Comparison of ENCODE assay signal across 11 mouse cellular contexts in genomic region chr1:120074931-120075330, GRCm38 (mm10). TPM values are rescaled to one million over a fixed set of nuclear protein-coding genes. Genes with fewer than 3 reads are reported as not detected.
DNase-seq lines count a peak whose midpoint lies in the region; ATAC-seq and TF ChIP-seq lines count a peak whose summit lies in the region.
"Had no signal": no experiment of that assay in that cellular context is flagged by ENCODE, and none has a peak within 500 bp of the region (broad histone marks: within the 10 kb centered on the region; RNA-seq: fewer than 3 reads in every experiment).

No protein-coding gene starts in this region.

- no peaks in the 10 kb centered on the region for H3K36me3 ChIP-seq in myocyte (ENCODE audit: control insufficient read depth, insufficient read depth)
- H3K36me3 ChIP-seq: embryonic facial prominence, embryonic 15.5 days; hindbrain, embryonic 10.5 days; midbrain, embryonic 15.5 days had no signal

- no peak for ATAC-seq in granulocyte monocyte progenitor cell, adult 5-6 weeks (replicated peaks; ENCODE audit: poor library complexity, severe bottlenecking)
- ATAC-seq: midbrain, embryonic 15.5 days had no signal

- H3K4me2 ChIP-seq in myocyte (ENCODE audit: low read depth), result peak overlapping the region; percentile 84
- H3K4me2 ChIP-seq: midbrain, embryonic 15.5 days had no signal

- peak; percentile 35 for DNase-seq in adrenal gland, postnatal 14 days
- no peak for DNase-seq in adrenal gland, adult 2 months
- peak; percentile 40 to 41 for DNase-seq in lung, adult 18-20 months
- no peak for DNase-seq in lung, postnatal 10 days
- DNase-seq in heart, postnatal 4 days, result peak; percentile 20
- no peak for DNase-seq in right cerebral cortex, adult 18-20 months

- no peak for TF ChIP-seq POLR2A in myocyte (IDR thresholded peaks at IDR 0.05; ENCODE audit: insufficient read length, low read depth)

- no peaks in the 10 kb centered on the region for H3K27me3 ChIP-seq in myocyte (ENCODE audit: control insufficient read depth, insufficient read depth, insufficient read length)

- H3K79me2 ChIP-seq in myocyte (ENCODE audit: control insufficient read depth, insufficient read depth), result peaks cover 15% of the 10 kb centered on the region

- H3ac ChIP-seq in myocyte (ENCODE audit: control insufficient read depth, insufficient read length), result no peak overlapping the region

- no peak overlapping the region for H3K4me3 ChIP-seq in myocyte
- H3K4me3 ChIP-seq: embryonic facial prominence, embryonic 15.5 days; midbrain, embryonic 15.5 days had no signal

TF ChIP-seq in myocyte, 11 proteins besides CTCF, POLR2A, EP300 and RAD21:
- TF ChIP-seq MYOG (IDR thresholded peaks at IDR 0.05; ENCODE audit: control insufficient read depth in 1 of 3, insufficient read depth in 1 of 3, insufficient read length in 2 of 3, low read depth in 2 of 3), result no peak
- no peak for TF ChIP-seq USF1 (IDR thresholded peaks at IDR 0.05; ENCODE audit: low read depth)
- TF ChIP-seq SRF (IDR thresholded peaks at IDR 0.05; ENCODE audit: control insufficient read depth, insufficient read length, low read depth), result no peak
- no peak for TF ChIP-seq MAX (IDR thresholded peaks at IDR 0.05; ENCODE audit: low read depth)
- TF ChIP-seq TCF3 (IDR thresholded peaks at IDR 0.05; ENCODE audit: insufficient read length, low read depth), result no peak
- no peak for TF ChIP-seq TCF12 (IDR thresholded peaks at IDR 0.05; ENCODE audit: insufficient read depth, poor library complexity, severe bottlenecking)
- no peak for TF ChIP-seq POLR2AphosphoS2 (IDR thresholded peaks at IDR 0.05; ENCODE audit: insufficient read length, low read depth)
- no peak for TF ChIP-seq REST (IDR thresholded peaks at IDR 0.05; ENCODE audit: insufficient read depth, insufficient read length)

RNA-seq across cellular contexts. Expression of gene Tmem37, which starts 1.1 kb away (rescaled TPM):
- total RNA-seq in adrenal gland, postnatal 14 days (2021), result 19.8 and 26.9 TPM in 2 replicates
- total RNA-seq in adrenal gland, adult 2 months (2021), result 10 to 100 TPM in 1 of 2 experiments, 1 to 10 TPM in 1; 9.8 to 22.6 TPM
- polyA plus RNA-seq in adrenal gland, adult 2 months (2012; rRNA removed), result 22.4 and 32.9 TPM in 2 replicates
- total RNA-seq in heart, postnatal 4 days (2021), result 1 to 10 TPM; 3.6 to 5.5 TPM
- polyA plus RNA-seq in myocyte (2012; fragmentation: generic; extraction: Trizol), result 80.4 TPM
- 1.3 TPM in 1 of 2 replicates, not detected in the other for total RNA-seq in granulocyte monocyte progenitor cell, adult 5-6 weeks (2014; fragmentation: Nextera tagmentation)
- total RNA-seq in granulocyte monocyte progenitor cell, adult 5-6 weeks (2017), result 0.65 TPM in 1 of 2 replicates, not detected in the other

RNA-seq across cellular contexts. Expression of gene Dbi, which starts 45.9 kb away (rescaled TPM):
- 891 and 1,093 TPM in 2 replicates for total RNA-seq in adrenal gland, postnatal 14 days (2021)
- total RNA-seq in adrenal gland, adult 2 months (2021), result 1,000 to 10,000 TPM; 1,195 to 1,389 TPM
- 375 and 512 TPM in 2 replicates for polyA plus RNA-seq in adrenal gland, adult 2 months (2012; rRNA removed)
- total RNA-seq in heart, postnatal 4 days (2021), result 100 to 1,000 TPM; 404 to 419 TPM
- 698 TPM for polyA plus RNA-seq in myocyte (2012; fragmentation: generic; extraction: Trizol)
- 410 and 536 TPM in 2 replicates for total RNA-seq in granulocyte monocyte progenitor cell, adult 5-6 weeks (2014; fragmentation: Nextera tagmentation)
- total RNA-seq in granulocyte monocyte progenitor cell, adult 5-6 weeks (2017), result 307 and 413 TPM in 2 replicates

RNA-seq across cellular contexts. Expression of gene 3110009E18Rik, which starts 46.1 kb away (rescaled TPM):
- total RNA-seq in adrenal gland, postnatal 14 days (2021), result 8.8 and 10.7 TPM in 2 replicates
- 10 to 100 TPM; 11.7 to 12.2 TPM for total RNA-seq in adrenal gland, adult 2 months (2021)
- polyA plus RNA-seq in adrenal gland, adult 2 months (2012; rRNA removed), result 0.59 and 0.68 TPM in 2 replicates
- 10 to 100 TPM in 1 of 2 experiments, 1 to 10 TPM in 1; 6.6 to 10.3 TPM for total RNA-seq in heart, postnatal 4 days (2021)
- 18.2 TPM for polyA plus RNA-seq in myocyte (2012; fragmentation: generic; extraction: Trizol)
- total RNA-seq in granulocyte monocyte progenitor cell, adult 5-6 weeks (2014; fragmentation: Nextera tagmentation), result 11.4 and 12.2 TPM in 2 replicates
- 2.2 and 4.5 TPM in 2 replicates for total RNA-seq in granulocyte monocyte progenitor cell, adult 5-6 weeks (2017)

Comparison
In these comparisons a context has a peak if more than half of its experiments do, and no peak if none do; other contexts are left out.
1. DNase-seq: peak in adrenal gland, postnatal 14 days (single experiment), lung, adult 18-20 months (2 of 2) and heart, postnatal 4 days (single experiment); none in adrenal gland, adult 2 months (single experiment), lung, postnatal 10 days (single experiment) and right cerebral cortex, adult 18-20 months (single experiment).